Mouse (Mus musculus) heart, postnatal 0 days (tissue): ENCODE measurements at regions not wholly inside any gene's neighbourhood (a gene's known extent, or its start where the extent isn't known, plus 50 kb on each side); places are given as distances from the start of the nearest gene placed in this dataset.

ENCODE experiments used
- CTCF ChIP-seq: IDR thresholded peaks from 2 replicates; pipeline ENCODE4 v1.5.1; 2016; ENCODE audit warnings: antibody characterized with exemption, control low read depth, low read depth
- EP300 ChIP-seq: IDR thresholded peaks from 2 replicates; pipeline ENCODE4 v1.6.1; 2016; ENCODE audit warnings: antibody characterized with exemption, low read depth

DNA sequence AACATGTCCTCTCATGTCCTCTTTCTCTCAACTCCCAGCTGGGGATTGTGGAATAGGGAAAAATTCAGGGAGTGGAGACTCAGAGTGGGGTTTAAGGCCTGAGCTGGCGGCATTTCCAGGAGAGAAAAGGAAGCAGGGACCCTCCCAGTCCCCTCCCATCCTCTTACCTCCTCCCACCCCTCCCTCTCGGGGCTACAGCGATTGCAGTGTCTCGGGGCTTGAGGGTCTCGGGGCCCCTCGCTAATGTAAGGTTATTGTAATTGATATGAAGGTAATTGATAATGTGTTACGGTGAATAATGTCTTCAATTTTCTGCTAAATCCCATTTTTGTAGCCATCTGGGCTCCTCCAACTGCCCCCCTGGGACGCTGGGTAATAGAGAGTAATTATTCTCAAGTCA is 74.2 kb upstream of the Pax2 start:
- TF ChIP-seq CTCF (no peak), EP300 (no peak)
